Mouse (Mus musculus) myocyte (in vitro differentiated cells): Measurements from ENCODE around the gene Asns. TPM values are rescaled to one million over a fixed set of nuclear protein-coding genes. Genes with fewer than 3 reads are reported as not detected.

Experiments
- H3K27me3 ChIP-seq: one replicate; pipeline ENCODE4 v1.6.1; 2011; ENCODE audit not compliant: control insufficient read depth, insufficient read depth, insufficient read length
- H3K36me3 ChIP-seq: one replicate; pipeline ENCODE4 v1.6.1; 2011; ENCODE audit not compliant: control insufficient read depth, insufficient read depth
- H3K4me2 ChIP-seq: one replicate; pipeline ENCODE4 v1.6.1; 2011; ENCODE audit warnings: low read depth, control low read depth
- H3K4me3 ChIP-seq: one replicate; pipeline ENCODE4 v1.5.1; 2011; ENCODE audit warnings: mild to moderate bottlenecking, control low read depth, moderate library complexity
- H3K79me2 ChIP-seq: one replicate; pipeline ENCODE4 v1.6.1; 2011; ENCODE audit not compliant: control insufficient read depth, insufficient read depth
- H3ac ChIP-seq: one replicate; pipeline ENCODE4 v1.6.1; 2011; ENCODE audit not compliant: control insufficient read depth, insufficient read length
- CEBPB ChIP-seq: IDR thresholded peaks from 2 replicates; pipeline ENCODE4 v1.6.1; 2011; ENCODE audit warnings: mild to moderate bottlenecking, moderate library complexity; ENCODE audit not compliant: poor library complexity, insufficient read depth, severe bottlenecking
- E2F4 ChIP-seq: IDR thresholded peaks from one replicate; pipeline ENCODE4 v1.6.1; 2011; ENCODE audit warnings: mild to moderate bottlenecking, control low read depth, moderate library complexity; ENCODE audit not compliant: insufficient read depth
- MAX ChIP-seq: IDR thresholded peaks from one replicate; pipeline ENCODE4 v1.6.1; 2011; ENCODE audit warnings: low read depth, mild to moderate bottlenecking, control low read depth
- MYOD1 ChIP-seq, 3 experiments: IDR thresholded peaks; one replicate each; pipeline ENCODE4 v1.6.1; 2011; ENCODE audit warnings: control low read depth in 2 of 3, low read depth in 2 of 3, mild to moderate bottlenecking in 2 of 3, moderate library complexity in 1 of 3; ENCODE audit not compliant: insufficient read length in 2 of 3, control insufficient read depth in 1 of 3
- MYOG ChIP-seq, 3 experiments: IDR thresholded peaks; one replicate each; pipeline ENCODE4 v1.6.1; 2011; ENCODE audit warnings: control low read depth in 2 of 3, low read depth in 2 of 3, mild to moderate bottlenecking in 2 of 3; ENCODE audit not compliant: insufficient read length in 2 of 3, control insufficient read depth in 1 of 3, insufficient read depth in 1 of 3
- POLR2A ChIP-seq: IDR thresholded peaks from one replicate; pipeline ENCODE4 v1.6.1; 2011; ENCODE audit warnings: low read depth, mild to moderate bottlenecking, control low read depth, moderate library complexity; ENCODE audit not compliant: insufficient read length
- POLR2AphosphoS2 ChIP-seq: IDR thresholded peaks from one replicate; pipeline ENCODE4 v1.6.1; 2011; ENCODE audit warnings: low read depth, control low read depth; ENCODE audit not compliant: insufficient read length
- REST ChIP-seq: IDR thresholded peaks from one replicate; pipeline ENCODE4 v1.6.1; 2011; ENCODE audit warnings: mild to moderate bottlenecking, control low read depth, moderate library complexity; ENCODE audit not compliant: insufficient read depth, insufficient read length
- SRF ChIP-seq: IDR thresholded peaks from one replicate; pipeline ENCODE4 v1.6.1; 2011; ENCODE audit warnings: low read depth; ENCODE audit not compliant: control insufficient read depth, insufficient read length
- TCF12 ChIP-seq: IDR thresholded peaks from one replicate; pipeline ENCODE4 v1.6.1; 2011; ENCODE audit warnings: mild to moderate bottlenecking, control low read depth; ENCODE audit not compliant: poor library complexity, insufficient read depth, severe bottlenecking
- TCF3 ChIP-seq: IDR thresholded peaks from one replicate; pipeline ENCODE4 v1.6.1; 2011; ENCODE audit warnings: low read depth, control low read depth; ENCODE audit not compliant: insufficient read length
- USF1 ChIP-seq: IDR thresholded peaks from one replicate; pipeline ENCODE4 v1.6.1; 2011; ENCODE audit warnings: low read depth, mild to moderate bottlenecking, control low read depth, moderate library complexity
- polyA plus RNA-seq: library from polyadenylated mRNA; unstranded; fragments of >200 nt; fragmentation: generic; extraction: Trizol; gene quantifications from one replicate; pipeline ENCODE4 v1.2.1, GENCODE M21; 2012; ENCODE audit warnings: missing spikeins

Gene Asns
- polyA plus RNA-seq, 1 experiment: 434 TPM

DNA sequence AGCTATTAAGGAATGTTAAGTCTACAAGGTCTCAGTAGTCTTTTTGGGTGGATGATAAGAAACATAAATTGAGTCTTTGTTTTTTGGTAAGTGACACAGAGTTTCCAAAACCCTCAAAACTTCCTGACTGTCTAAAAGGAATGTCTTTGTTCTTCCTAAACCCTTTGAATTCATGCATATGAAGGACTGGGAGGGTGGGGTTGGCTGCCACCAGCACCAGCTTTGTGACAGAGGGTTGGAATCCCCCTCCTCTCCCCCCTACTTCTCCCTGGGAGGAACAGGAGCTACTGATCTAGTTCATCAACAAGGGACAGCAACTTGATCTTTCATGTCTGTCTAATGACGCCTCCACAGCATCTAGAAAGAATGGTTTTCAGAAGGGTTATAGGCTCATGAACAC lies 13.7 kb upstream of the Asns start:
- no peak overlapping the region for H3K4me2 ChIP-seq
- no peaks in the 10 kb centered on the region for H3K79me2 ChIP-seq
- no peak overlapping the region for H3K4me3 ChIP-seq
- H3ac ChIP-seq: no peak overlapping the region
- H3K27me3 ChIP-seq: no peaks in the 10 kb centered on the region
- no peak for TF ChIP-seq E2F4
- TF ChIP-seq MYOD1 (IDR thresholded peaks at IDR 0.05; ENCODE audit: control insufficient read depth in 1 of 3, insufficient read length in 2 of 3, low read depth in 2 of 3): no peak
- TF ChIP-seq TCF12: no peak
- TF ChIP-seq REST: no peak
- no peak for TF ChIP-seq CEBPB
- no peak for TF ChIP-seq MAX
- no peak for TF ChIP-seq SRF
- no peak for TF ChIP-seq USF1
- no peak for TF ChIP-seq POLR2A
- no peak for TF ChIP-seq TCF3
- no peak for TF ChIP-seq POLR2AphosphoS2
- no peak for TF ChIP-seq MYOG (IDR thresholded peaks at IDR 0.05; ENCODE audit: control insufficient read depth in 1 of 3, insufficient read depth in 1 of 3, insufficient read length in 2 of 3, low read depth in 2 of 3)
- no peaks in the 10 kb centered on the region for H3K36me3 ChIP-seq

DNA sequence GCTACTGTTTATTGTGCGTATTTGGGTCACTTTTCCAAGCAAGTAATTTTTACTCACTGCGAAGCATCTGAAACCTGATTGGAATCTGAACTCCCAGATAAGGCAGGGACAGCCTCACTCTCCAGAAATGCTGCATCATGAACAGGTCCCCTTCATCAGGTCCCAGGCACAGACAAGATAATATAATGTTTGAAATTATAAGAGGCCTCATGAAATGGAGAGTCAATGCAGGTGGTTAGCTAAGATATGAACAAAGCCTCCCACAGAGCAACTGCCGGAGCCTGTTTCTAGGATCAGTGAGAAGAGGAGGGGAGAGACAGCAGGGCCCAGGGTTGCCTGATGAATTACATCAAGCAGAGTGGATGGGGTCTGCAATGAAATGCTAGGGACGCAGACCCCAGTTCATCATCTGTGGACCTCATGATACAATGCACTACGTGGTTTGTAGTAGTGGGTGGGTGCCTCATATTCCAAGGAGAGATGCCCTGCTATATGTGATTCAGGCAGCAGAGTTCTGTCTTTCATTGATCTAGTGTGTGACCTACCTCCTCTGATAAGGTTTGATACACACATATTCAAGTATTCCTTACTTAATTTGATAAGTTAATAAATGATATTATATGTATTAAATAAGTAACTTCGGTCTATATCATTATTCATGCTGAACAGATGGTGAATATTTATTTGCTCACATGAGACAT lies 5.1 kb upstream of the Asns start:
- no peak for TF ChIP-seq CEBPB
- TF ChIP-seq E2F4: no peak
- TF ChIP-seq POLR2A: no peak
- no peak for TF ChIP-seq USF1
- no peak for TF ChIP-seq MYOD1 (IDR thresholded peaks at IDR 0.05; ENCODE audit: control insufficient read depth in 1 of 3, insufficient read length in 2 of 3, low read depth in 2 of 3)
- TF ChIP-seq MAX: no peak
- no peak for TF ChIP-seq TCF3
- TF ChIP-seq POLR2AphosphoS2: no peak
- TF ChIP-seq SRF: no peak
- TF ChIP-seq TCF12: no peak
- no peak for TF ChIP-seq REST
- no peak for TF ChIP-seq MYOG (IDR thresholded peaks at IDR 0.05; ENCODE audit: control insufficient read depth in 1 of 3, insufficient read depth in 1 of 3, insufficient read length in 2 of 3, low read depth in 2 of 3)
- peaks cover 6% of the 10 kb centered on the region for H3K27me3 ChIP-seq
- no peaks in the 10 kb centered on the region for H3K79me2 ChIP-seq
- no peaks in the 10 kb centered on the region for H3K36me3 ChIP-seq
- H3K4me2 ChIP-seq: no peak overlapping the region
- H3K4me3 ChIP-seq: no peak overlapping the region
- no peak overlapping the region for H3ac ChIP-seq

DNA sequence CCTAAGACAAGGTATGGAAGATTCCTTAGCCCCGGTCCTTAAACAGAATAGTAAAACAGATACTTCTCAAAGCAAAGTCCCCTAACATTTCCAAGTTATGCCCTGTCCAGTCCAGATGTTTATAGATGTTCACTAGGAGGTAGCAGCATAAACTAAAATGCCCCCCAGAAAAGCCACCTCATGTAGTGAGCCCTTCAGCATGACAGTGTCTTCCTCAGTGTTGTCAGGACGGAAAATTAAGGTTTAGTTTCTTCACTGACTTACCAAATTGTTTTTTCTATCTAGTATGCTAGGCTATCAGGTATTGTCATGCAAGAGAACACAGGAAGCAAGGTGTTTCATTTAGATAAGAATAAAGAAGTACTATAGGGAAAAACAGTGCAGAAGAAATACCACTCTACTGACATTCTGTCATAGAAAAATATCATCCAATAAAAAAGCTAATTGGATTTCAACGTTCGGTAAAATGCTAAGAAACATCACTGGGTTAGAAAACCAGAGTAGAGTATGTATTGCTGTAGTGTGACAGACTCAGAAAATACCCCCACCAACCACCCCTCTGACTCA lies 4.1 kb upstream of the Asns start:
- Histone ChIP-seq H3ac (no peak overlapping the region), H3K4me3 (no peak overlapping the region), H3K4me2 (no peak overlapping the region), H3K79me2 (peaks cover 4% of the 10 kb centered on the region), H3K36me3 (no peaks in the 10 kb centered on the region), H3K27me3 (peaks cover 6% of the 10 kb centered on the region)
- TF ChIP-seq MYOG (IDR thresholded peaks at IDR 0.05; ENCODE audit: control insufficient read depth in 1 of 3, insufficient read depth in 1 of 3, insufficient read length in 2 of 3, low read depth in 2 of 3) (no peak), TCF12 (no peak), POLR2AphosphoS2 (no peak), REST (no peak), POLR2A (no peak), MAX (no peak), SRF (no peak)

DNA sequence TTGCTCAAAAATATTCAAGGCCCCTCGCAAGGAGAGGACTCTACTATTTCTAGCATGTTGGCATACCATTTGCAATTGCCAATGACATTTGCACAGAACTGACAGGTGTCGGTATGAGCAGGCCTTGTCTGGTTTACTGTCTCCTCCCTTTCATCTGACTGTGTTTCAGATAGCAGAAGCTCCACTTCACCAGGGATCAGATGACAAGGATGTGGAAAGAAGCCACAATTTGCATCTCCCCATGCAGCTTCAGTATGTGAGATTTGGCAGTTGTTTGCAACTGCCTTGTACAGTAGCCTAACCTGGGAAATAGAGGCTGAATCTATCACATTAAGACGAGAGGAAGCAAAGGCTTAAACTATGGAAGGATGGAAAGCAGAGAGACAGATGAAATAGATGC lies 3.6 kb upstream of the Asns start:
- H3K36me3 ChIP-seq: no peaks in the 10 kb centered on the region
- H3K4me2 ChIP-seq: no peak overlapping the region
- H3K4me3 ChIP-seq: no peak overlapping the region
- TF ChIP-seq MYOD1 (IDR thresholded peaks at IDR 0.05; ENCODE audit: control insufficient read depth in 1 of 3, insufficient read length in 2 of 3, low read depth in 2 of 3) (peak; percentile 4 to 68 (median 62)), USF1 (no peak), POLR2AphosphoS2 (no peak), SRF (no peak)
- H3K27me3 ChIP-seq: peaks cover 6% of the 10 kb centered on the region
- no peak overlapping the region for H3ac ChIP-seq
- H3K79me2 ChIP-seq: peaks cover 9% of the 10 kb centered on the region

DNA sequence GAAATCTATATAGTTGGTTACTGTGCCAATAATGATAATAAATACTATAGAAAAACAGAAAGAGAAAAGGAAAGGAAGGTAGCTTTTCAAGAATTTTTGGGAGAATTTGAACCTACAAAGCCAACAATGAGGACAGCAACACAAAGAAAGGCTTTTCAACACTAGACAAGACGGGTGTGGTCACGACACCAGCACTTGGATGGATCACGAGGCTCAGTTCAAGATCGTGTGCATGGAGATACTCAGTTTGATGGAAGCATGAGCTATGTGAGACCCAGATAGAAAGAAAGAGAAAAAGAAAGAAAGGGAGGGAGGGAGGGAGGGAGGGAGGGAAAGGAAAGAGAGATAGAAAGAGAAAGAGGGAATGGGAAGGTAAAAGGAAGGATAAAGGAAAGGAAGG lies 2.8 kb upstream of the Asns start:
- H3ac ChIP-seq: no peak overlapping the region
- no peaks in the 10 kb centered on the region for H3K36me3 ChIP-seq
- peaks cover 16% of the 10 kb centered on the region for H3K79me2 ChIP-seq
- no peak for TF ChIP-seq REST
- no peak for TF ChIP-seq POLR2A
- no peak overlapping the region for H3K4me3 ChIP-seq
- no peak overlapping the region for H3K4me2 ChIP-seq
- peaks cover 6% of the 10 kb centered on the region for H3K27me3 ChIP-seq
